Mouse (Mus musculus) lung, embryonic 15.5 days (tissue): ENCODE measurements around the gene 4921536K21Rik. TPM values are rescaled to one million over a fixed set of nuclear protein-coding genes. Genes with fewer than 3 reads are reported as not detected.

Experiments used
- ATAC-seq: fragments of 200-750 bp; cut with Nextera tagmentation; 2 replicates; pipeline ENCODE4 v1.8.0; 2017; ENCODE audit warnings: moderate number of reproducible peaks, borderline replicate concordance; ENCODE audit not compliant: low FRiP score, low TSS enrichment; ENCODE audit errors: extremely low read depth
- H3K27ac ChIP-seq: fragments of 300-500 bp; sonication (generic); 2 replicates; pipeline ENCODE4 v1.5.1; 2015; ENCODE audit warnings: moderate library complexity, mild to moderate bottlenecking, inconsistent platforms
- H3K27me3 ChIP-seq: fragments of 300-500 bp; sonication (generic); 2 replicates; pipeline ENCODE4 v1.6.1; 2015; ENCODE audit warnings: inconsistent platforms
- H3K36me3 ChIP-seq: fragments of 300-500 bp; sonication (generic); 2 replicates; pipeline ENCODE4 v1.6.1; 2015; ENCODE audit warnings: inconsistent platforms
- H3K4me1 ChIP-seq: fragments of 300-500 bp; sonication (generic); 2 replicates; pipeline ENCODE4 v1.6.1; 2015; ENCODE audit warnings: inconsistent platforms
- H3K4me2 ChIP-seq: fragments of 300-500 bp; sonication (generic); 2 replicates; pipeline ENCODE4 v1.6.1; 2015; ENCODE audit warnings: inconsistent platforms, mild to moderate bottlenecking, moderate library complexity
- H3K4me3 ChIP-seq: fragments of 300-500 bp; sonication (generic); 2 replicates; pipeline ENCODE4 v1.5.1; 2015; ENCODE audit warnings: mild to moderate bottlenecking, inconsistent platforms
- H3K9ac ChIP-seq: fragments of 300-500 bp; sonication (generic); 2 replicates; pipeline ENCODE4 v1.6.1; 2015; ENCODE audit warnings: inconsistent platforms
- H3K9me3 ChIP-seq: fragments of 300-500 bp; sonication (generic); 2 replicates; pipeline ENCODE4 v1.6.1; 2016; ENCODE audit warnings: inconsistent platforms
- WGBS: fragments of 180-500 bp; shearing (Covaris S2); methylation state at CpG from one replicate; pipeline ENCODE4 v1.1.7; 2015; 5-methylcytosine and 5-hydroxymethylcytosine counted together
- polyA plus RNA-seq: library from polyadenylated mRNA; unstranded; fragments of >200 nt; fragmentation: Nextera tagmentation; extraction: Ambion mirVana; gene quantifications from 2 replicates; pipeline ENCODE4 v1.2.1, GENCODE M21; 2015

4921536K21Rik gene
- polyA plus RNA-seq, 1 experiment from 2014 or later, result 0.37 TPM

DNA sequence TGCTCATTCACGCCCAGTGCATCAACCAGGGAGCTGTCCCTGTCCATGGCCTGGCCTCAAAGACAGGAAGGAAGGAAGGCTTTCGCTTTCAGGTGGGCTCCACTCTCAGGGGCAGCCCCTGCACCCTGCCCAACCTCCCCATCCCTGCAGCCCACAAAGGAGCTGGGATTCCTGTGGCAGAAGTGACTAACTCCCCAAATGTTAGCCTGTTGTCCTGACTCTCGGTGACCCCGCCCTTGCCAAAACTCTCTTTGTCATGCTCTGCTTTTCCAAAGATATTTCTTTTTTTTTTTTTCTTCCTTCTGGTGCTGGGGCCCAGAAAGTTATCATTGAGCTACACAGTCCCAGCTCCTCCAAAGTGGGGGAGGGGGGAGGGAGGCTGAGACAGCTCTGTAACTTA lies 14.3 kb upstream of the 4921536K21Rik start:
- ATAC-seq, result no peak
- Histone ChIP-seq H3K4me1 (peaks cover 36% of the 10 kb centered on the region), H3K4me2 (no peak overlapping the region), H3K27me3 (peaks cover 9% of the 10 kb centered on the region; the same call in 1 of the 2 replicates), H3K9me3 (no peaks in the 10 kb centered on the region), H3K36me3 (no peaks in the 10 kb centered on the region), H3K4me3 (no peak overlapping the region), H3K27ac (no peak overlapping the region), H3K9ac (no peak overlapping the region)
- WGBS, result 89% methylated on average over 4 of the region's 4 CpGs

DNA sequence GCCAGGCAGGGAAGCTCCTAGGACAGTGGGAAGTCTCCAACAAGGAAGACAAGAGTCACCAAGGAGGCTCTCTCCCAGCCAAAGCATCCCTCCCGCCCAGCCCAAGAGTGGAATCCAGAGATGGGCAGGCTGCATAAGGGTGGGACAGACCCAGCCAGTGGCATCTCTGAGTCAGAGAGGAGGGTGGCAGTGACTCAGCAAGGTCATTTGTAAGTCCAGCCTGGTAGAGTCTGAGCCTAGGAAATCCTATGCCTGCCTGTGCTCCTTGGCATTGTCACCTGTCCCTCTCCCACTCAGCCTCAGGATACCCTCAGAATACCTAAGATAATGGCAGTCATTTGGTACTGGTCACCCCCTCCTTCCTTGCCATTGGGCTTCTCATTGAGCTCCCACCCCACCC lies 10.5 kb upstream of the 4921536K21Rik start:
- 93% methylated on average over 1 of the region's 1 CpGs for WGBS
- Histone ChIP-seq H3K27ac (no peak overlapping the region), H3K9ac (no peak overlapping the region), H3K4me3 (no peak overlapping the region), H3K4me2 (no peak overlapping the region), H3K27me3 (no peaks in the 10 kb centered on the region), H3K9me3 (no peaks in the 10 kb centered on the region), H3K36me3 (no peaks in the 10 kb centered on the region), H3K4me1 (peaks cover 12% of the 10 kb centered on the region)
- no peak for ATAC-seq

DNA sequence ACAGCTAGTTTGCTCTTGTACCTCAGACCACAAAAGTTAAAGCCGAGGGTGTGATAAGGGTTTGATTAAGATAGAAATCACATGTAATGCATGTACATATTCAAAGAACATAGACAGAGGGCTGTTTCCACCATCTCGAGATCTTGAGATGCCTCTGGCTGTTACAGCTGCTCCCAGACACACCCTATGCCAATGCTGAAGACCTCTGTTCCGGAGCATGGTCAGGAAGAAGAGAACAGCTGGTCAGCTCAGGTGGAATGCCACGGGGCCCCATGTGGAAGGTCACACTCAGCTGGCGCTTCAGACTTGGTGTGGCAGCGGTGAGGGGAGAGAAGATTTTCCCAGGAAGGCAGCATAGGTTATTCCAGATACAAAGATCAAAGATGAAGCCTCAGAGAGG lies 9.8 kb upstream of the 4921536K21Rik start:
- H3K27me3 ChIP-seq, result no peaks in the 10 kb centered on the region
- no peaks in the 10 kb centered on the region for H3K36me3 ChIP-seq
- 73% methylated on average over 6 of the region's 6 CpGs for WGBS
- no peak overlapping the region for H3K27ac ChIP-seq
- H3K4me3 ChIP-seq, result no peak overlapping the region
- H3K4me1 ChIP-seq, result peaks cover 7% of the 10 kb centered on the region; the same call in 1 of the 2 replicates
- no peak overlapping the region for H3K4me2 ChIP-seq
- no peak overlapping the region for H3K9ac ChIP-seq
- ATAC-seq, result no peak
- no peaks in the 10 kb centered on the region for H3K9me3 ChIP-seq

- ATAC-seq, result no peak
- WGBS, result 63% methylated on average over 5 of the region's 5 CpGs
- Histone ChIP-seq H3K9me3 (no peaks in the 10 kb centered on the region), H3K9ac (no peak overlapping the region), H3K4me1 (peaks cover 7% of the 10 kb centered on the region; the same call in 1 of the 2 replicates), H3K4me2 (no peak overlapping the region), H3K27ac (no peak overlapping the region), H3K4me3 (no peak overlapping the region), H3K27me3 (no peaks in the 10 kb centered on the region), H3K36me3 (no peaks in the 10 kb centered on the region; the same call in 1 of the 2 replicates)
These were observed 8.1 kb upstream of the 4921536K21Rik start for GRCm38 (mm10) chr11:3903046-3903445.

- H3K27ac ChIP-seq, result no peak overlapping the region
- WGBS, result 85% methylated on average over 3 of the region's 3 CpGs
- H3K4me1 ChIP-seq, result peaks cover 7% of the 10 kb centered on the region; the same call in 1 of the 2 replicates
- no peak for ATAC-seq
- H3K9me3 ChIP-seq, result no peaks in the 10 kb centered on the region
- H3K4me3 ChIP-seq, result no peak overlapping the region
- no peaks in the 10 kb centered on the region for H3K27me3 ChIP-seq
- no peak overlapping the region for H3K4me2 ChIP-seq
- H3K9ac ChIP-seq, result no peak overlapping the region
- H3K36me3 ChIP-seq, result peaks cover under 1% of the 10 kb centered on the region; the same call in 1 of the 2 replicates
These were observed 7.6 kb upstream of the 4921536K21Rik start for GRCm38 (mm10) chr11:3902516-3902915.

DNA sequence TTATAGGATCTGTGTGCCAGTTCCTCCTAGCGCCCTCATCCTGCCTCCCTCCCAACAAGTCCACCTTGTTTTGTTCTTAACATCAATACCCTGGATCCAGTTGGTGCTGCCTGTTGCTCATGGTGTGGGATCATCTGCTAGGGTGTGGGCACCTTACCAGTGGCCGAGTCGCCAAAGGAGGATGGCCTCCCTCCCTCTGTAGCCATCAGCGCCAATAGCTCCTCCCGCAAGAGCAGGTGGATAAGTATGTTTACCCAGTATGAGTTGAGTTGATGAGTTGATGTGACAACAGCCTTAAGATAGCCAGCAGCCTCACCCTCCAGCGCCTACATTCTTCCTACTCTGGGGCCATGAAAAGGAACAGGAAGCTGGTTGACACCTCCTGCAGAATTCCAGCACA lies 5.4 kb upstream of the 4921536K21Rik start:
- Histone ChIP-seq H3K9me3 (no peaks in the 10 kb centered on the region), H3K9ac (no peak overlapping the region), H3K27ac (no peak overlapping the region), H3K27me3 (no peaks in the 10 kb centered on the region), H3K4me2 (no peak overlapping the region), H3K36me3 (peaks cover 4% of the 10 kb centered on the region; the same call in 1 of the 2 replicates), H3K4me3 (no peak overlapping the region), H3K4me1 (peaks cover 10% of the 10 kb centered on the region; the same call in 1 of the 2 replicates)
- WGBS, result 61% methylated on average over 6 of the region's 6 CpGs
- ATAC-seq, result no peak

GRCm38 (mm10) chr11:3895933-3896332 lies 1.0 kb upstream of the 4921536K21Rik start:
- Histone ChIP-seq H3K9ac (no peak overlapping the region), H3K27me3 (no peaks in the 10 kb centered on the region), H3K9me3 (no peaks in the 10 kb centered on the region), H3K4me2 (no peak overlapping the region), H3K27ac (no peak overlapping the region), H3K4me1 (peaks cover 7% of the 10 kb centered on the region; the same call in 1 of the 2 replicates), H3K36me3 (peaks cover 4% of the 10 kb centered on the region; the same call in 1 of the 2 replicates), H3K4me3 (no peak overlapping the region)
- WGBS, result 72% methylated on average over 1 of the region's 1 CpGs
- no peak for ATAC-seq

DNA sequence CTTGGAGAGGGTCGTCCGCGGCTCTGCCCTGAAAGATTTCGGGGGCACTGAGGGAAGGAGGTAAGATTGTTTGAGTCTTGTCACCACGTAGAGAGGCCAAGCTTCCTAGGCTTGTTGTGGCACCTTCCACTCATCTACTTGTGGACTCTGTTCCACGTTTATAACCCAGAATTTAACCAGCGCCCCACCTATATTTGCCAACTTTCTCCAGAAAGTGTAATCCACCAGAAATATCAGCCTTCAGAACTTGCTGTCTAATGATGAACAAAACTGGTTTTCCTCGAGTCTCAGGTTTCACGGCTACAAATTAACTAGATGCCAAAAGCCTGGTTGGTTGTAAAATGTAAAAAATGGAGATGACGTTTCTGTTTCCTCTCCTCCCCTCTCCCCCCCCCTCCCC lies 560 bp upstream of the 4921536K21Rik start:
- peak overlapping the region; percentile 80 for H3K27ac ChIP-seq
- H3K4me3 ChIP-seq, result peak overlapping the region; percentile 50
- peaks cover 7% of the 10 kb centered on the region; the same call in 1 of the 2 replicates for H3K4me1 ChIP-seq
- H3K4me2 ChIP-seq, result peak overlapping the region; percentile 89
- H3K9me3 ChIP-seq, result no peaks in the 10 kb centered on the region
- no peaks in the 10 kb centered on the region for H3K27me3 ChIP-seq
- under 1% methylated on average over 10 of the region's 10 CpGs for WGBS
- H3K36me3 ChIP-seq, result peaks cover 4% of the 10 kb centered on the region; the same call in 1 of the 2 replicates
- H3K9ac ChIP-seq, result peak overlapping the region; percentile 44; the same call in 1 of the 2 replicates
- ATAC-seq, result no peak

GRCm38 (mm10) chr11:3893970-3894369 lies 928 bp downstream of the 4921536K21Rik start:
- peak overlapping the region; percentile 89 for H3K4me2 ChIP-seq
- no peak overlapping the region for H3K9ac ChIP-seq
- 81% methylated on average over 6 of the region's 6 CpGs for WGBS
- no peaks in the 10 kb centered on the region for H3K9me3 ChIP-seq
- peaks cover 7% of the 10 kb centered on the region; the same call in 1 of the 2 replicates for H3K4me1 ChIP-seq
- H3K4me3 ChIP-seq, result no peak overlapping the region
- no peaks in the 10 kb centered on the region for H3K27me3 ChIP-seq
- H3K36me3 ChIP-seq, result peaks cover 4% of the 10 kb centered on the region; the same call in 1 of the 2 replicates
- no peak for ATAC-seq
- H3K27ac ChIP-seq, result no peak overlapping the region

DNA sequence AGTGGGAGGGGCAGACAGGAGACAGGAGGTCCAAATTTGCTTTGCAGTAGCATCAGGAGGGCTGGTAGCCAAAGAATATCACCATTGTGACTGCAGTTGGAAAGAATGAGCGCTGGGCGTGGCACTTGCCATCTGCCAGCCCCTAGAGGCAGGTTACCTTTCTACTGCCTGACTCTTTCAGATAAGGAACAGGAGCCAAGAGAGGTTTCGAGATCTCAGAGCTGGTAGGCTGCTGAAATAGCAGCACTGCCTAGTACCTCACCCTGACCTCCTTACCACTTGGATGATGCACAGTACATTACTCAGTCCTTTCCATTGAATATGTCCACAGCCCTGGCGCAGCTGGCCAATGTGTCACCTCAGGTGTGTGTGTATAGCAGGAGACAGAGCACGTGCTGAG lies 7.6 kb downstream of the 4921536K21Rik start:
- no peaks in the 10 kb centered on the region for H3K36me3 ChIP-seq
- no peak for ATAC-seq
- H3K27me3 ChIP-seq, result no peaks in the 10 kb centered on the region
- H3K9me3 ChIP-seq, result no peaks in the 10 kb centered on the region
- no peak overlapping the region for H3K27ac ChIP-seq
- 60% methylated on average over 5 of the region's 5 CpGs for WGBS
- H3K4me2 ChIP-seq, result no peak overlapping the region
- no peak overlapping the region for H3K9ac ChIP-seq
- no peak overlapping the region for H3K4me3 ChIP-seq
- H3K4me1 ChIP-seq, result no peaks in the 10 kb centered on the region

- H3K4me3 ChIP-seq, result no peak overlapping the region
- no peaks in the 10 kb centered on the region for H3K9me3 ChIP-seq
- H3K4me1 ChIP-seq, result no peaks in the 10 kb centered on the region
- H3K4me2 ChIP-seq, result no peak overlapping the region
- H3K36me3 ChIP-seq, result no peaks in the 10 kb centered on the region
- H3K27ac ChIP-seq, result no peak overlapping the region
- H3K9ac ChIP-seq, result no peak overlapping the region
- no peaks in the 10 kb centered on the region for H3K27me3 ChIP-seq
- ATAC-seq, result no peak
- 84% methylated on average over 3 of the region's 3 CpGs for WGBS
These were observed 11.2 kb downstream of the 4921536K21Rik start for GRCm38 (mm10) chr11:3883711-3884110.

- no peaks in the 10 kb centered on the region for H3K4me1 ChIP-seq
- no peaks in the 10 kb centered on the region for H3K36me3 ChIP-seq
- H3K9me3 ChIP-seq, result no peaks in the 10 kb centered on the region
- no peak overlapping the region for H3K4me3 ChIP-seq
- ATAC-seq, result 0 out of 2 replicates have a peak, but pooled peaks have one; percentile 59
- no peak overlapping the region for H3K4me2 ChIP-seq
- 32% methylated on average over 2 of the region's 2 CpGs for WGBS
- no peaks in the 10 kb centered on the region for H3K27me3 ChIP-seq
- no peak overlapping the region for H3K27ac ChIP-seq
- H3K9ac ChIP-seq, result no peak overlapping the region
These were observed 15.1 kb downstream of the 4921536K21Rik start for GRCm38 (mm10) chr11:3879836-3880235.

- Histone ChIP-seq H3K27me3 (no peaks in the 10 kb centered on the region), H3K36me3 (no peaks in the 10 kb centered on the region), H3K27ac (no peak overlapping the region), H3K4me1 (no peaks in the 10 kb centered on the region), H3K4me2 (no peak overlapping the region), H3K4me3 (no peak overlapping the region), H3K9ac (no peak overlapping the region), H3K9me3 (no peaks in the 10 kb centered on the region)
- WGBS, result 62% methylated on average over 7 of the region's 7 CpGs
- no peak for ATAC-seq
These were observed 16.2 kb downstream of the 4921536K21Rik start for GRCm38 (mm10) chr11:3878660-3879059.
